Mouse (Mus musculus): Measurements from ENCODE around the gene Qk.

Qk gene

DNA sequence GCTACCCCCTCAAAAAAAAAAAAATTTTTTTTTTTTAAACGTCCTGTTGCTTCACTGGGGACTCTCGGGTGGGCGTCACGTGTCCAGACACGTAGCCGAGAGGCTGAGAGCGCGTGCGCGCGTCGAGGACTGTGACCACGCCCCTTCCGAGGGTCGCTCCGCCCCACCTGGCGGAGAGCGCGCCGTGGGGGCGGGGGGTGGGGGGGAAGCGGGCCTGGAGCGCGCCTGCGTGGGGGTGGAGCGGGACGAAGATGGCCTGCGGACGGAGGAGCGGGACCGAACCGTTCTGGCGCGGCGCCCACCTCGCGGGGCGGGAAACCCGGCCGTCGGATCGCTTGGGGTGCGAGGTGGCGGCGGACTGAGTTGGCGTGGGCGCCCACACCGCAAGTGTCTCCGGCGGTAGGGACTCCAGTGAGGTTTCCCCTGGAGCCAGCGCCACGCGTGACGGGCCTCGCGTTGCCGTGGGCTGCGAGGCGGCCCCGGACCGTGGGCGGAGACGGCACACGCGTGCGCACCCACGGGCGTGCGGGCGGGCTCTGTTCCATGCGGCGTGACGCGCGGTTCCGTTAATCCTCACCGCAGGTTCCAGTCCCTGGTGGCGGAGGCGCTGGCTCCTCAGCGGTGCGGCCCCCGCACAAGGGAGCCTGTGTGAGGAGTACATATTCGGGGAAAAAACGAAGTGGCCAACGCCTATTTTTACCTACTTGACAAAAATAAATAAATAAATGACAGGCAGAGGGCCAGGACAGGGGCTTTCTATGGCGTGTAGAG, at the start of gene Qk:
Gene Qk (minus strand): TSS at position 170 of the 771 bp plus-strand sequence.
- peak; percentile 95 for DNase-seq (ENCODE audit: low read depth, low spot score)

DNA sequence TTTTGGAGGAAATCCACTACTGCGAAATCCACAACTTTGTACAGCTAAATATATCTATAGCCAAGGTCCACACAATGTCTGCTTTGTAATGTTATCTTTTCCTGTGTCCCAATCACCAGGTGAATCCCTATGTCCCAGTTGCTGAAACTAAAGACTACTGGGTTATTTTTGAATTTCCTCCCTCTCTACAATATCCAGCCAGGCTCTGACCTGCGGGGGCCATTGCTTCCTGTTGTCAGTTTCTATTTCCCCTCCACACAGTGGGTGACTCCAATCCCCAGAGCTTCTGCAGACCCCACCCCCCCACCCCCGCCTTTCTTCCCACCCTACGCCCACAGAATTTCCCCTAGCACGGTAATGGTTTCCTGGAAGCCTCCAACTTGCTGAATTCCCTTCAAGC, 47.4 kb upstream of the Qk start:
- DNase-seq (ENCODE audit: low read depth, low spot score): peak; percentile 52

DNA sequence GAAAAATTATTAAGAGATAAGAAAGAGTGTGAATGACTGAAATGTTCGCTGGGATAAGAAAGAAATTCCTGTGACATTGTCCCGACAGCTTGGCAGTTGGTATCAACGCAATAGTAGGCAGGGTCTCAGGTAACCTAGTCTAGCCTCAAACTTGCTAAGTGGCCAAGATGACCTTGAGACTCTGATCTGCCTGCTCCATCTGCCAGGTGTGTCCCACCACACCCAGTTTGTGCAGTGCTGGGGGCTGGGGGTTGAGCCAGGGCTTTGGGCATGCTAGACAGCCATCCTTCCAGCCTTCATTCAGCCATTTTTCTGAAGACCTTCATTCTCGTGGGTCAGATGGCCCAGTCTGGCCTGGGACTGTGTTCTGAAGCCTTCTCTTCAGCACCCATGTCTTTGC, 46.9 kb upstream of the Qk start:
- peak; percentile 95 for DNase-seq (ENCODE audit: low read depth, low spot score)

DNA sequence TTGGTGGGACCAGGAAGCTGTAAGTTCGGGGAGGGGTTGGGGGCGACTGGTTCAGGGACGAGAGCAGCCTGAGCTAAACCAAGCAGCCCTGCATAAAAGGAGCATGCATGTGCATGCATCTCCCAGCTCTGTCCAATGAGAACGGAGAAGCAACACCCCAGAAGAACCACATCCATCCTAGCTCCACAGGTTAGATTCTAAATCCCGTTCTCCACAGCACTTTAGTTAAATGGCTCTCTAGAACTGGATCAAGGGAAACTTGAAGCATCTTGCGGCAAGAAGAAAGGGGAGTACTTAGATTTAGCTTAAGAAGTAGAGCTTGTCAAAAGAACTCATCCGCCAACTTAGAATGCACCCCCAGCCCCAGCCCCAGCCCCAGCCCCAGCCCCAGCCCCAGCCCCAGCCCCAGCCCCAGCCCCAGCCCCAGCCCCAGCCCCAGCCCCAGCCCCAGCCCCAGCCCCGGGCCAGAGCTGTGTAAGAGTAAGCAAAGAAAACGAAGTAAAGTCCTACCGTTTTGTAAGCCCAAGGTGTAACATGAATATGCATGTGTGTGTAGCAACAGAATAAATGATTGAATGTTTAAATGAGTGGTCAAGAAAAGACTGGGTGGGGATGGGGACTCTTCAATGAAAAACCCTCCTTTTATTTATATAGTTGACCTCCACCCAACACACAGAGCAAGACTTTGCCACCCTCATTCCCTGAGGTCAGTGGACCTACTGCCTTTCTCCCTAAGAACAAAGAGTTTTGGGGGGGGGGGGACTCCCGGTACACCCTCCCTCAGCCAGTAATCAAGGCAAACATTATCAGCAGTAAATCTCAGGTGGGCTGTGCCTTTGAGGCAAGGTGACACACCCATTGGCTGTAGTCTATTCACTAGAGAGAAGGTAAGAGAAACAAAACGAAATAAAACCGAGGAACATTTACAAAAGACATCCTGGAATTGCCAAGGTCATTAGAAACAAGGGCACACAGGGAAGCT, 46.1 kb upstream of the Qk start:
- peak; percentile 92 for DNase-seq (ENCODE audit: low read depth, low spot score)

DNA sequence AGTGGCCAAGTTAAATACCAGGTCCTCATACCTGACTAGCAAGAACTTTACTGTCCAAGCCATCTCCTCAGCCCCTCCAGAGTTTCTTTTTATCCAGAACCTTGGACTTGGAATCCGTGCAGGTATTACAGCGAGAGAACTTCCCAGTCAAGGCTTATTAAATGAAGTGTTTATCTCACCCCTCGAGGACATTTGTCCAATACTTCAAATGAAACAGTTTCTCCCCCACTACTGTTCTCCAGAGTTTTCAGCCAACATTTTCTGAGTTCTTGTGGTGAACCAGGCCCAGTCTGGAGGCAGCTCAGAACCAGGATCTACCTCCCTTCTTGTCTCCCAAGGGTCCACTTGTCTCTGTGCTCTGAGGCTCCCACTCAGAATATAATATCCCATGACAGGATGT, 43.5 kb upstream of the Qk start:
- no peak for DNase-seq (ENCODE audit: low read depth, low spot score)

DNA sequence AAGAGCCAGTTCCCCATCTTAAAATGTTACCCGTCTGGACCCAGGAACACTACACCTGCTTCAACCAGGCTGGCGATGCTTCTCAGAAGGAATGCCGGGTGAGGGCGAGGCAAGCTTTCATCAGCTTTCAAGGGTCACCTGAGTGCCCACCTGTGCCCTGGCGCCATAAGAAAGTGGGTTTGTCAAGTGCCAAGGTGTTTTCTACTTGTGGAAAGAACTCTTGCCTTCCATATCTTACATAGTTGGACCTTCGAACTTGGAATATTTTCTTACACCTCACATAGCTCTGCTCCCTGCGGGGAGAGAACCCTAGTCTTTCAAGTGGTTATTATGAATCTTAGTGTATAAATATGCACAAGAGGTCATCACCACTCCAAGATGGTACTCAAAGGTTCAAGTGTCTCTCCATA, 42.2 kb upstream of the Qk start:
- DNase-seq (ENCODE audit: low read depth, low spot score): no peak

DNA sequence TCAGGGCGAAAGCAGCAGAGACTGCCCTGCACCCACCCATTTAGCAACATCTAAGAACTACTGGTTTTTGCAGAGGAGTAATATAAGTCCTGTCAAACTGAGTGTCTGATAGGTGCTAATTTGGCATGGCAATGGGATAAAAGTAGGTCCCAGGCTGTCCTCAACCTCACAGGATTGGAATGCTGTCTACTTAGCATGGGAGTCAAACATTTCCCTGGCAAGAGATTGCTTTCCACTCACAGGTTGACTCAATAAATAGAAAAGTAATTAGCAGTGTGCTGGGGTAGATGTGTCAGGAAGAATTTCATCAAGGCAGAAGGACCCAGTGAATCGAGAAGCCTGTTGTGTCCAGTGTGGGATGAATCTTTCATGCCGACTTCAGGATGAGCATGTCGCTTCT, 41.1 kb upstream of the Qk start:
- DNase-seq (ENCODE audit: low read depth, low spot score): no peak

DNA sequence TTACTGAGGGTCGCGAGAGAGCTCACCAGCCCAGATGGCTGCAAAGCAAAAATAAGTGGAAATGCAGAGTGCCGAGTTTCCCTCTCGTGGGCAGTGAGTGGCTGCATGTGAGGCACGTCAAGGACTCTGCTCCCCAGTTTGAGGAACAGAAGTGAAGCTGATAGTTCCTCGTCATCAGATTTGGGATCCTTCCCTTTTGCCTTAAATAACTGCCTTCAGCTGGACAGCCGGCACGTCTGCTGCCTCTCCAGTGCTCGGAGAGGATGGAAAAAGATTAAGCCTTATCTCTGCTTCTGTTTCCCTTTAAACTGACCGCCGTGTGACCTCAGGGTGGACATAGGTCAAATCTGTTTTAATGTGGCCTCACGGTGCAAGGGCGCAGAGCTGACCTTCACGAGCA, 39.8 kb upstream of the Qk start:
- no peak for DNase-seq (ENCODE audit: low read depth, low spot score)

DNA sequence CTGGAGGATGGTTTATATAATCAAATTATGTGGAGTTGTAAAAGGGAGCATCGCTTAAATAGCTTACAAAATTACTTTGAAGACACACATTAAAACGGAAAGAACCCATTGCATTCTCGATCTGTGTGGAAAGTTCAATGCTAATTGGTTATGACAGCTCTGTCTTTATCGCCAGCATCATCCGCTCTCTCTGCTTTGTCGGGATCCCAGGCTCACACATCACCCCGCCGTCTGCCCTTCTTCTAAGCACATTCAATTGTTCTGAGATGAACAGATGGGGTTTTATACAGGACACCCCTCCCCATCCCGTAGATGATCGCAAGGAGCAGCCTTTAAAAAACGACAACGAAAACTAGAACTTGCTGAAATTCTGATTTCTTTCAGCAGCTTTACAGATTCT, 37.7 kb upstream of the Qk start:
- no peak for DNase-seq (ENCODE audit: low read depth, low spot score)

DNA sequence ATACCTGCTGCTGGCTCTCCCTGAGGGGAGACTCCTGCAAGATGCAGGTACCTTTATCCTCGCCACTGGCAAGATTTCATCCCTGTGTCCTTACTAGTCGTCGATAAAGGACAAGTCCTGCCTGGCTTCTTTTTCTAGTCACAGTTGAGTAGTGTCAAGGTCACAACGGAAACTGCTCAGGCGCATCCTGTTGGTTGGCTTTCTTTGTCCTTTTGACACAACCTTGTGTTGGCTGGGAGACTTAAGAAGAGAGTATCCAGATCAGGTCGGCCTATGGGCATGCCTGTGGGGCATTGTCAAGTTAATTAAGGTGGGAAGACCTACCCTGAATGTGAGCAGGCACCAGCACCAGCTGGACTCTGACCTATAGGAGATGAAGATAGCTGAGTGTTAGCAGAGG, 36.6 kb upstream of the Qk start:
- peak; percentile 90 for DNase-seq (ENCODE audit: low read depth, low spot score)

DNA sequence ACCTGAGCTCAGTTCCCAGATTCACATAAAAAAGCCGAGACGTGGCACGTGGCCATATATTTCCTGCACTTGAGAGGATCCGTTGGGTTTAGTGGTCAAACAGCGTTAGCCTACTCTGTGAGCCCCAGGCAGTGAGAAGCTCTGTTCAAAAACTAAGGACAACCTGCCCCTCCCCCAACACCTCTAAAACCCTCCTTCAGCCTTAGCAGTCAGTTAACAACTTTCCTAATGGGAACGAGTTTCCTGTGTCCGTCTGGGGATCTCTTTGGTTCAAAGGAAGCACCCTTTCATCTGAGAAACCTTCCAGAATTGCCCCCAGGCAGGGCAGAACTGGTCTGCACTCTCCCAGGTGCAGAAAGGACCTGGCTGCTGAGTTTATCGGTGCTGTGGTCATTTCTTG, 36.1 kb upstream of the Qk start:
- peak; percentile 87 for DNase-seq (ENCODE audit: low read depth, low spot score)

DNA sequence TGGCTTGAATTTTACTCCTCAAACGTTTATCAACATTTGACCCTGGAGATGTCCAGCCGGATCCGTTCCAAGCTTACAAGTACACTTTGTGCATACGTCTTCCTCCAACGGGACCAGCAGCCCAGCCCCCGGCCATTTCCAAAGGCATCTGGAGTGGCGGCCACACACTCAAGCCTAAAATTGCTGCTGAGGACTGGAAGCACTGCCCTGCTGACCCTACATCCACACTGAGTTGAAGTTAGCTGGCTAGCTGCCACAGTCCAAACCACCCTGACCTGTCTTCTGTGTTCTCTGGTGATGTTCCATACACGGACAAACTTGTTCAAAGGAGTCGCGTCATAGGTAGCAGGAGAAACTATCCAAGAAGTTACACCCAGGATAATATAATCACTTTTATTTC, 18.6 kb upstream of the Qk start:
- no peak for DNase-seq (ENCODE audit: low read depth, low spot score)

DNA sequence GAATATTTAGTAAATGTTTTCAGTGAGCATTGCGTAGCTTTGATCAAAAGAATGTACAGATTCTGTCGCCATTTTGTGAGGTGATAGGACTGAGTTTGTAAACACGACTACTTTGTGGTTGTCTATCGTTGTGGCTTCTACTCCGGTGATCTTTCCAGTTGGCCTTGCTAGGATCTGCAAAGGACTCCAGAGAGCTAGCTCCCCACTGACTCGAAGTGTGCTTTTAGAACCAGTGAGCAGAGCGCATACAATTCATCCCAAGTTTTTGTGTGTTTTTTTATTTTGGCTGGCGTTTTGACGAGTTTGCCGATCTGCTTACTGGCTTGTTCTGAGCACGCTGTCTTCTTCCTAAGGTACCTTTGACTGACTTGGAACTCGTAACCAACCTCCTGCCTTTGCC, 16.9 kb upstream of the Qk start:
- DNase-seq (ENCODE audit: low read depth, low spot score): no peak

DNA sequence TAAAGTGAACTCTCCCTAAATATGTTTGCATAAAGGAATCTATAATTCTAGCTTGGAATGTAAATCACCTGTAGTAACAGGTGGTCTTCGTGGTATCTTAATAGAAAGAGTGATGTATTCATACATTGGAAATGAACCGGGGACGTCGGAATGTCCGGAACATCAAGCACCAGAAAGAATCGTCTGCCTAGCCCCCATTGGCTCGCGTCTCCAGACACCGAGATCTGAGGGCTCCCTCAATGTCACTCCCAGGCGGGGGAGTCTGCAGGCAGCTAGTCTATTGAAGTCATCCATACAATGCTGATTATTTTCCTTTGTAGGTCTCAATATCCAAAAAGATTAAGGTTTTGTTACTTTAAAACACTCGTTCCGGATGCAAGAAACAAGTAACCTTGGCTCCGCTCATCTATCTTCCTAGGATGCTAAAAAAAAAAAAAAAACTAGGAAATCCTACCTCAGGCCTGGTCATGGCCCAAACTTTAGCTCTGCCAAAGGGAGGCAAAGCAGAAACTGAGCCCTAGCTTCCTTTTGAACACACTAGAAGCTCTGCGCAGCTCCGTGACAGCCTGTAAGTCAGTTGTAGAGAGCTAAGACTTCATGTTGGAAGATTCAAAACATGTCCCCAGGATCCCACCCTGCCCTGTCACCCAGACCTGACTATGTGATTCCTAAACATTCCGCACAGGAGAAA, 16.3 kb upstream of the Qk start:
- DNase-seq (ENCODE audit: low read depth, low spot score): peak; percentile 40

DNA sequence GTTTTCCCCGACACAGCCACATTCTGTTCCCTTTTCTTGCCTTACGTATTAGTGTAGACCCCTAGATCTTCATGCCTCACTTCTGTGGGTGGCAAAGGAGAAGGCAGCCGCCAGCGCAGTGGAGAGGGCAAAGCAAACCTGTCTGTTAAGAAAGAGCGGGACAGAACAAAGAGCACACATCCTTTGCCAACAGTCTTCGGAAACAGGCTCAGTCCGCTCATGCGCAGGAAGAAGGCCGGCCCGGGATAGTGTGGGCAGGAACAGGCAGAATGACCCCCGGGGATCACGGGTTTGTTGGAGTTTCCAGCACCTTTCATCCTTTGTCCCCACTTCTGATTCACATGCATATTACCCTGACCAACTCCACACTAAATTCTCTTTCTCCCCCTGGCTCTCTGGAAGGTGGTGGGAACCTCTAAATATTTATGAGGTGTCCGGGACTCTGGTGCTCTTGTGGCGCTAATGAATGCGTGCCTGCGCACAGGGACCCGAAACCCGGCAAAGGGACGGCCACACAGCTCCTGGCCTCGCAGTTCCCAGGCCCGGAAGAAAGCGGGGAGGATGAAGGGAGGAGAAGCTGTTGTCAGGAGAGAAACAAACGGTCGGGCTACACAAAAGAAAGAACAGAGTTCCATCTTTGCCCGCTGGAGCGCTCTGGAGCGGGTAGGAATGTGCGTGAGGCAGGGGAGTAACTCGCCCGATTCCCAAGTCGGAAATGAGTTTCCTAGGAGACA, 15.5 kb upstream of the Qk start:
- DNase-seq (ENCODE audit: low read depth, low spot score): peak; percentile 95

DNA sequence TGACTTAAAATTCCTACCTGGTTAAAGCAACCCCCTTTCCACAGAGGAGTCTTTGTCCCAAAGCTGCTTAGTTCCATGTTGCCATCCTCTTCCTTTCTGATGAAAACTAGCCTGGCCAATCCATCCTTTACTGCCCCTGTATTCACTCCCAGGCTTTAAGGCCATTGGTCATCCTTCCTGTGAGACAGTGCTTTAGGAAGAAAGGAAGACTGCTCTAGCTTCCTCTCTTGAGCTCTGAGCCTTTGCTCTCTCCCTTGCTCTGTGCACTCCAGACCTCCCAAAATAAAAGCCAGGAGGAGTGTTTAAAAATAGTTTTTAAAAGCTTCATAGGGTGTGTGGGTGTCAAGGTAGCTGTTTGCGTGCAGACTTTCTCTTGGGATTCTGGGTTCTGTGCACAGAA, 14.8 kb upstream of the Qk start:
- DNase-seq (ENCODE audit: low read depth, low spot score): no peak

DNA sequence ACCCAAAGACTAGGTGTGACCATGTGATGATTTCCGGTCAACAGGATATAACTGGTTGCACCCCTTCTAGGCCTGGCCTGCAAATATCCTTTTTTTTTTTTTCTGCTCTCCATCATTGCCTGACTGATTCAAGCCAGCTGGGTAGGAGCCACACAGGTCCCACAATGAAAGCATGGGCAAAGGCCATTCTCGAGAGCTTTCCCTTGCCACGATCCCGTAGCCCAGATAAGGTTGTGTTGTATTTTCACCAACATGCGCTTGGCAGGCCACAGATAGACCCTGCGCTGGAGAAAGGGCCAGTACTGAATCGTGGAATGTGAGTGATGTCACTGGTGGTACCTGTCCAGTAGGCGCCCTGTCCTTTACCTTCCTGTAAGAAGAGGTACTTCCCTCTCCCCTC, 13.7 kb upstream of the Qk start:
- no peak for DNase-seq (ENCODE audit: low read depth, low spot score)

DNA sequence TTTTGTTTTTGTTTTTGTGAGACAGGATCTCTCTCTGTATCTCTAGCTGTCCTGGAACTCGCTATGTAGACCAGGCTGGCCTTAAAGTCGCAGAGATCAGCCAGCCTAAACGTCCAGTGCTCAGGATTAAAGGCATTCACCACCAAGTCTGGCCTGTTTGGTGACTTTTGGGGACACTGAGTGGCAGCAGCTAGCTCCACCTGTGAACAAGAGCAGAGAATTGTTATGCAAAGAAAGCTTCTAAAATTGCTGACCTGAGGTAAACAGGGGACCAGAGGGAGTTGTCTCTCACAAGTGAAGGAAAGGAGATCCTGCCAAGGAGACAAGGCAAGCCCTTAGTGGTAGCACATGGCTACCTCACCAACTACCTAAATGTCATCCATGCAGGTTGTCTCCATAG, 12.5 kb upstream of the Qk start:
- no peak for DNase-seq (ENCODE audit: low read depth, low spot score)

DNA sequence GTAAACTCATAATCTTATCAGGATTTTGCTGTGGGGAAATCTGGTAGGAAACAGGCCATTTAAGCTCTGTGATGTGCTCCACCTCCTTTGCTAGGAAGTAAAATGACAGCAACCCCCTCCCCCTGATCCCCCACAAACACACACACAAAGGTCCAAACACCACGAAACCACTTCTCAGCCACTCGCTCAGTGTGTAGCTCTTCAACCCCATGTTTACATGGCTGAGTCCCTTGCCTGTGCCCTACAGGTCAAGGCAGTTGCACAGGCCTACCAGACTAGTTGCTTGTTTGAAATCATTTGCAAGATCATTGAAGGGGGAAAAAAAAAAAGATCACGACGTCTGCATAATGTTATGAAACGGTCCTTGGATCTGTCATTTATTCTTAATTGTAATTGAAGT, 9.8 kb upstream of the Qk start:
- DNase-seq (ENCODE audit: low read depth, low spot score): no peak

DNA sequence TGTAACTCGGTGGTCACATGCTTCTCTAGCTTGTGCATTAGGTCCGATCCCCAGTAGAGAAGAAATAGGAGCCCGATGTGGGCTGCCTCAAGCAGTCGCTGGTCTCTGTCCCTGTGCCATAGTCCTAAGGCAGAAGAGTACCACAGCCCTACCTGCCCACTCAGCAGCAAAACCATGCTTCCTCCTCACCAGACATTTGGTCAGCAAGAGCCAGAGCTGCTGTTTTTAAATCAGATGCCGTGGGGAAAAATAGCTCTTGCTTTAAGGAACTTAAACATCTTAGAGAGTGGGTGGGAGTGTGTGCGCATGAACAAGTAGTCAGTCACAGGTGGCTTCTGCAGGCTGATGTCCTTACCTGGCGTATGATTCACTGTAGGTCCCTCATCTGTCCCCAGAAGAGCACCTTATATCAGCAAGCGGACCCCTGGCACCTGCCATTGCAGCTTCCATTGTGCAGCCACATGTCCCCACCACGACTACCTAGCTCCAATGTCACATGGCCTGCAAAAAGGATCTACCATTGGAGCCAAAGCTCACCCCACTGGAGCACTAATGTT, 9.0 kb upstream of the Qk start:
- no peak for DNase-seq (ENCODE audit: low read depth, low spot score)

DNA sequence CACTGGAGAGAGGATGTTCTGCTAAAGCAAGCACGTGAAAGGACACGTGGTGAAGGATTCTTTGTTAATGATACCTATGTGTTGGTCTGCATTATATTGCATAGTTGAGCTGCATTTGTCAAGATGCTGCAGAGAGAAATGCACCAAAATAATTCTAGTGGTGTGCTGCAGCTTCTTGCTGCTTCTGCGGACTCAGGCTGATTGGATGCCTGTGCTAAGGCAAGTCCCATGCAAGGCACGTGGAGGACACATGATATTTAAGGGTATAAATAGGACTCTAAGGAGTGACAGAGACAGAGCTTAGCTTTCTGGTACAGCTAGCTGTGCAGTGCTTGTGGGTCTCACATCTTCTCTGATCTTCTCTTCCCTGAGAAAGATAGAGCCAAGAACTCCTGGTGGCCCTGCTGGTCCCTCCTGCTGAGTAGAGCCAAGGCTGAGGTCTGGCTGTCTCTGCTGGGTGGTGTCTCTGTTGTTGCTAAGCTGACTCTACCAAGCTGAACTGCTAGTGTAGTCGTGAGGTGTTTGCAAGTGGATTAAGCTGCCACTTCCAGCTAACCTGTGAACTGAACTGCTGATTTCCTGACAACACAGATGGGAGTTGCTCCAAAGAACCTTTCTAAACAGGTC, 8.0 kb upstream of the Qk start:
- DNase-seq (ENCODE audit: low read depth, low spot score): no peak

Data from ES-CJ7 (cell line).